16 mouse cellular contexts compared by ENCODE assay signal in the genomic region with DNA sequence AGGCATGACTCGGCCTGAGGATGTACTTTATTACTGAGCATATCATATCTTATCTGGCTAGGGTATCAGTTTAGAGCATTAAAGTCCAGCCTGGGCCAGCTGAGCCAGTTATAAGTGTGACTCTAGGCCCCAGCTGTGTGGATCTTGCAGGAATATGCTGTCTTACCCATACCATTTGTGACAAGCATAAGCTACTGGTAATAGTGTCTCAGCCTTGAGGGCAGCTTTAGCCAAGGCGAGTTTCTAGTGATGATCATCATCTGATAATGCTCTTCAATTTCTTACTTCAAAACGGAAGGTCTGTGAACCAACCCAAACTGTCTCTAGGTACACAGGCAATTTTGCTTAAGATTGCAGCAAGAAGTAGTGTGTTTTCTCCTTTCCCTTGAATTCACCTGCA.
DNase-seq lines count a peak whose midpoint lies in the region; ATAC-seq and TF ChIP-seq lines count a peak whose summit lies in the region.
"Had no signal": no experiment of that assay in that cellular context is flagged by ENCODE, and none has a peak within 500 bp of the region (broad histone marks: within the 10 kb centered on the region; RNA-seq: fewer than 3 reads in every experiment).

No protein-coding gene starts in this region.

- H3K4me1 ChIP-seq in lung, embryonic 16.5 days (replicated peaks; ENCODE audit: control insufficient read depth, insufficient read depth, low read length) = no peaks in the 10 kb centered on the region; the same call in 1 of the 2 replicates
- H3K4me1 ChIP-seq in lung, adult 2 months (ENCODE audit: control insufficient read depth, insufficient read depth, low read length) = no peaks in the 10 kb centered on the region
- H3K4me1 ChIP-seq in forebrain, embryonic 12.5 days = peaks cover 29% of the 10 kb centered on the region
- H3K4me1 ChIP-seq in hindbrain, embryonic 14.5 days (replicated peaks; ENCODE audit: control insufficient read depth, insufficient read depth, low read length) = peaks cover 17% of the 10 kb centered on the region
- H3K4me1 ChIP-seq in neural tube, embryonic 15.5 days = peaks cover 23% of the 10 kb centered on the region

- TF ChIP-seq POLR2A in lung, adult 2 months (IDR thresholded peaks at IDR 0.05; ENCODE audit: borderline replicate concordance, extremely low read depth, low read depth, low read length) = no peak

- H3K27me3 ChIP-seq in lung, embryonic 16.5 days (ENCODE audit: control insufficient read depth, insufficient read depth, low read depth, low read length) = no peaks in the 10 kb centered on the region
- H3K27me3 ChIP-seq in forebrain, embryonic 12.5 days = no peaks in the 10 kb centered on the region
- H3K27me3 ChIP-seq in hindbrain, embryonic 14.5 days (ENCODE audit: control insufficient read depth, insufficient read depth, low read length) = no peaks in the 10 kb centered on the region
- no peaks in the 10 kb centered on the region for H3K27me3 ChIP-seq in neural tube, embryonic 15.5 days (replicated peaks)
- H3K27me3 ChIP-seq: limb, embryonic 13.5 days had no signal

- ATAC-seq in lung, embryonic 16.5 days (ENCODE audit: low read depth) = no peak
- 0 out of 2 replicates have a peak, but pooled peaks have one; percentile 46 for ATAC-seq in forebrain, embryonic 12.5 days (ENCODE audit: low FRiP score)
- no peak for ATAC-seq in hindbrain, embryonic 14.5 days (ENCODE audit: low FRiP score)
- ATAC-seq in neural tube, embryonic 15.5 days (ENCODE audit: low FRiP score) = no peak
- ATAC-seq: CD4-positive, CD25-positive, alpha-beta regulatory T cell, adult 4 months had no signal

- DNase-seq in lung, adult 2 months = no peak
- no peak for DNase-seq in hindbrain, embryonic 14.5 days (ENCODE audit: low spot score)
- no peak for DNase-seq in embryo, embryonic 10 days (ENCODE audit: low spot score)
- DNase-seq in layer of hippocampus, adult 2 months (ENCODE audit: low spot score in 2 of 2) = no peak
- DNase-seq: gastrocnemius, postnatal 10 days; heart, postnatal 10 days; lung, postnatal 4 days; right cerebral cortex, postnatal 4 days; thymus, postnatal 25 days had no signal

- peak overlapping the region; percentile 1; the same call in 1 of the 2 replicates for H3K27ac ChIP-seq in lung, embryonic 16.5 days (ENCODE audit: low read length)
- H3K27ac ChIP-seq in forebrain, embryonic 12.5 days = peak overlapping the region; percentile 53; the same call in 1 of the 2 replicates
- peak overlapping the region; percentile 80; the same call in 1 of the 2 replicates for H3K27ac ChIP-seq in hindbrain, embryonic 14.5 days
- peak overlapping the region; percentile 72 for H3K27ac ChIP-seq in neural tube, embryonic 15.5 days (replicated peaks)
- no peak overlapping the region; the same call in 1 of the 2 replicates for H3K27ac ChIP-seq in layer of hippocampus, adult 2 months
- H3K27ac ChIP-seq: limb, embryonic 13.5 days; midbrain, embryonic 12.5 days had no signal

- no peaks in the 10 kb centered on the region for H3K9me3 ChIP-seq in lung, embryonic 16.5 days (ENCODE audit: control insufficient read depth, low read length)
- H3K9me3 ChIP-seq in forebrain, embryonic 12.5 days = no peaks in the 10 kb centered on the region
- H3K9me3 ChIP-seq in hindbrain, embryonic 14.5 days (ENCODE audit: control insufficient read depth, low read length) = no peaks in the 10 kb centered on the region
- H3K9me3 ChIP-seq in neural tube, embryonic 15.5 days (replicated peaks) = no peaks in the 10 kb centered on the region
- H3K9me3 ChIP-seq: limb, embryonic 13.5 days; midbrain, embryonic 12.5 days had no signal

- 55% methylated on average over 3 of the region's 3 CpGs for WGBS in lung, embryonic 16.5 days
- WGBS in lung, adult 2 months = 65% methylated on average over 3 of the region's 3 CpGs
- WGBS in forebrain, embryonic 12.5 days = 64% methylated on average over 3 of the region's 3 CpGs
- 55% methylated on average over 3 of the region's 3 CpGs for WGBS in hindbrain, embryonic 14.5 days
- 58% methylated on average over 3 of the region's 3 CpGs for WGBS in neural tube, embryonic 15.5 days

- H3K4me2 ChIP-seq in lung, embryonic 16.5 days (ENCODE audit: low read depth, low read length) = no peak overlapping the region
- peak overlapping the region; percentile 42; the same call in 1 of the 2 replicates for H3K4me2 ChIP-seq in forebrain, embryonic 12.5 days
- H3K4me2 ChIP-seq in hindbrain, embryonic 14.5 days (replicated peaks) = no peak overlapping the region
- no peak overlapping the region for H3K4me2 ChIP-seq in neural tube, embryonic 15.5 days
- H3K4me2 ChIP-seq: limb, embryonic 13.5 days had no signal

- no peaks in the 10 kb centered on the region for H3K36me3 ChIP-seq in lung, embryonic 16.5 days (ENCODE audit: control insufficient read depth, insufficient read depth, low read length)
- no peaks in the 10 kb centered on the region for H3K36me3 ChIP-seq in forebrain, embryonic 12.5 days (replicated peaks)
- H3K36me3 ChIP-seq in hindbrain, embryonic 14.5 days (replicated peaks; ENCODE audit: control insufficient read depth, insufficient read depth) = no peaks in the 10 kb centered on the region
- H3K36me3 ChIP-seq in neural tube, embryonic 15.5 days = no peaks in the 10 kb centered on the region
- H3K36me3 ChIP-seq: G1E; limb, embryonic 13.5 days; midbrain, embryonic 12.5 days had no signal

- no peak overlapping the region for H3K9ac ChIP-seq in lung, embryonic 16.5 days (ENCODE audit: low read length)
- H3K9ac ChIP-seq in forebrain, embryonic 12.5 days = no peak overlapping the region
- H3K9ac ChIP-seq in hindbrain, embryonic 14.5 days = no peak overlapping the region
- H3K9ac ChIP-seq in neural tube, embryonic 15.5 days (replicated peaks) = no peak overlapping the region
- H3K9ac ChIP-seq: limb, embryonic 13.5 days; midbrain, embryonic 12.5 days had no signal

- TF ChIP-seq CTCF in lung, adult 2 months (IDR thresholded peaks at IDR 0.05; ENCODE audit: insufficient read depth, low read length) = no peak
- TF ChIP-seq CTCF in layer of hippocampus, adult 2 months (conservative IDR thresholded peaks at IDR 0.05) = no peak

- H3K4me3 ChIP-seq in lung, embryonic 16.5 days (ENCODE audit: low read length) = no peak overlapping the region
- no peak overlapping the region for H3K4me3 ChIP-seq in lung, adult 2 months (replicated peaks; ENCODE audit: extremely low read depth, low read depth, low read length)
- no peak overlapping the region for H3K4me3 ChIP-seq in forebrain, embryonic 12.5 days (replicated peaks)
- no peak overlapping the region for H3K4me3 ChIP-seq in hindbrain, embryonic 14.5 days (replicated peaks; ENCODE audit: low read length)
- no peak overlapping the region for H3K4me3 ChIP-seq in neural tube, embryonic 15.5 days (replicated peaks)
- H3K4me3 ChIP-seq in layer of hippocampus, adult 2 months = no peak overlapping the region
- H3K4me3 ChIP-seq: limb, embryonic 13.5 days; midbrain, embryonic 12.5 days had no signal
